Mouse (Mus musculus) liver, adult 2 months (tissue): ENCODE data around the gene Stra8.

Experiments
- CTCF ChIP-seq: fragments of 200-500 bp; IDR thresholded peaks from 2 replicates; pipeline ENCODE4 v1.5.1; 2011; ENCODE audit warnings: low read depth, low read length, control low read depth
- POLR2A ChIP-seq: fragments of 200-500 bp; IDR thresholded peaks from 2 replicates; pipeline ENCODE4 v1.6.1; 2011; ENCODE audit warnings: low read length, control low read depth; ENCODE audit not compliant: insufficient read depth; ENCODE audit errors: extremely low read depth

DNA sequence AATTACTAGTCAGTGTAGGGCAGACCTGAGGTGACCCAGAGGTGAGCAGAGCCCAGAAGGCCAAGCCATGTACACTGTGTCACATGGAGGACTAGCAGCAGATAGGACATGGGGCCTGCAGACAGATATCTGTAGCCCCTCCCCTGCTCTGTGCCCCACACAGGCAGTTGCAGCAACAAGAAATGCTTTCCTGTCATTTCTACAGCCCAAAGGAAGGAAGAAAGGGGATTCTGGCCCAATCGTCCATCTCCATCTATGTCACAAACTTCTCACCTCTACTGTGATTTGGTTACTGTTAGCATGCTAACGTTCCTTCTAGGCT lies 43.2 kb upstream of the Stra8 start:
- TF ChIP-seq CTCF (no peak), POLR2A (no peak)
